Mouse (Mus musculus) layer of hippocampus, postnatal 36 days (tissue): ENCODE results near the gene Chrm2. TPM values are rescaled to one million over a fixed set of nuclear protein-coding genes. Genes with fewer than 3 reads are reported as not detected.

Source experiments
- DNase-seq, 2 experiments: peaks; one replicate each; pipeline ENCODE4 v3.0.0; 2022
- total RNA-seq, 2 experiments: library from RNA; stranded (reverse); gene quantifications; 2 replicates each; pipeline ENCODE4 v1.2.3; 2021

Gene Chrm2
- total RNA-seq = 1 to 10 TPM; 4.3 to 5.1 TPM

DNA sequence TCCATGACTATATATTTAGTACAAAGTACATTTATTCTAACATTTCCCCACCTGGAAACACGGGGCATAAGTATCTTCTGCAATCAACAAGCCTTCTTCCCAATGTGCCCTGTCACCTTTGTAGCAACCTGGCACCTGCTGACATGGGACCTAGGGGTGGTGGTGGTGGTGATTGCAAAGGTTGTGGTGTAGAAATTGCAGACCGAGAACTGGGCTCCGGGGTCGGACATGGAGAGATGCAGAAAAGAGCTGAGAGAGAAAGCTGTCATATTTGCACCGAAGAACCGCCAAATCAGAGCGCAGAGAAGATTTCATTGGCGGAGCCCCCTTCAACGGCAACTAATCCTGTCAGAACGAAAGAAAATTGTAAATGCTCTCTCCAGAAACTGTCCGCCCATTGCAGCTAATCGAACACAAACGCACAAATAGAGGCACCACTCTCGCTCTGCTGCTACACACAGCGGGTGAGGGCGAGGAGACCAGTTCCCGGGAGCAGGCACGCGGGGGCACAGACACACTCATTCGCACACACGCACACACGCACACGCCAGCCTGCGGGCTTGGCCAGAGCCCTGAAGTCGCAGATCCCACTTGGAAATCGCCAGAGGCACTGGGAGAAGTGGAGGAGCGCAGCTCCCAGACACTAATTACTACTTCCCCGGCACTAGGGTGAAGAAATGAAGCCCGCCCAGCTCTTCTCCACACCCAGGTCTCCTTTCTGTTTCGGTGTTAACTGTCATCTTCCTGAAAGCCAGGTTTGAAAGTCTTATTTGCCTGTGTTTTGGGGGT is at the start of gene Chrm2:
TSS of gene Chrm2 (plus strand) at position 473 of the 789 bp plus-strand sequence.
- DNase-seq = peak; percentile 18 to 33

DNA sequence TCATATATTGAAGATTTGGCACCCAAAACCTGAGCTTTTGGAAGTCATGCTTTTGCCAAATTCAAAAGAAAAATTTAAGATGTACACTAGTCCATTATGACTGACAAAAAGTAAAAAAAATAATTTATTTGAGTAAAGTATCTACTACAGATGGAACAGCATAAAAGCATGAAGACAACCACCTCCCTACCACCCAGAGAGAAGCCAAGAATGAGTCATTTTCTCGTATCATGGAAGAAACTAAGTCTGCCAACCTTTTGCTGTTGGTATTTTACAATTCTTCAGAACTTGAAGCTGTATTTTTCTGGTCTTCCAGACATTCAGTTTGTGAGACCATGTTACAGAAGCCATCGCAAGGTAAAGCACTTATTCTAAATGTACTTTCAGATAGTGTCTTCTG is 13.9 kb upstream of the Chrm2 start:
- DNase-seq = no peak

DNA sequence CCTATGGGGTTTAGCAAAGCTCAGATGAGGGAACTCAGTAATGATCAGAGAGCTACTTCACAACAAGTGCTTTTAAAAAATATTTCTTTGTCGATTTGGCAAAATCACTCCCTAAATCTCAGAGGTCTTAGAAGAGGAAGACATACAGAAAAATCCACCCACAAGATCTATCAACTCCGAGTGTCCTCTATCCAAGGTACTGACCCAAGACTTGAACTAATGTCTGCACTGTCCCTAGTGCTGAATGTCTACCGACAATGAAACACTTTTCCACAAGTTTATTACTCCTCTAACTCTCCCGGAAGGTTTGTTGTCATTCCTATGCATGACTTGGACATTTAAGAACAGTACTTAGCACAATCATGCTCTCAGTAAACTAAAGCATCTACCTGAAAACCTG is 9.9 kb upstream of the Chrm2 start:
- no peak for DNase-seq

DNA sequence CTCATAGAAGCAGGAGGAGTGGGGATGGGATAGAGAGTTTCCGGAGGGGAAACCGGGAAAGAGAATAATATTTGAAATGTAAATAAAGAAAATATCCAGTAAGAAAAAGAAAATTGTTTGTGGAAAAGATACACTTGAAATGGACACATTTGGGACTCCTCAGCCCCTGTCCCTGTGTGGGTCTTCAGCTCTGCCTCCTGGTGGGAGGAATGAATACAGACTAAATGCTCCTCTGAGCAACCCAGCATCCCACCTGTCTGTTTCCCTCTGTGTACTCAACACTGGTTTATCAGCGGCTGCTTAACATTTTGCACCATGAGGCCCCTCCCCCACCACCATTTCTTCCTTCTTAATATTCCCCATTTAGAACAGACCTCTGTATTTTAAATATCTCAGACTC is 3.8 kb upstream of the Chrm2 start:
- DNase-seq = no peak

DNA sequence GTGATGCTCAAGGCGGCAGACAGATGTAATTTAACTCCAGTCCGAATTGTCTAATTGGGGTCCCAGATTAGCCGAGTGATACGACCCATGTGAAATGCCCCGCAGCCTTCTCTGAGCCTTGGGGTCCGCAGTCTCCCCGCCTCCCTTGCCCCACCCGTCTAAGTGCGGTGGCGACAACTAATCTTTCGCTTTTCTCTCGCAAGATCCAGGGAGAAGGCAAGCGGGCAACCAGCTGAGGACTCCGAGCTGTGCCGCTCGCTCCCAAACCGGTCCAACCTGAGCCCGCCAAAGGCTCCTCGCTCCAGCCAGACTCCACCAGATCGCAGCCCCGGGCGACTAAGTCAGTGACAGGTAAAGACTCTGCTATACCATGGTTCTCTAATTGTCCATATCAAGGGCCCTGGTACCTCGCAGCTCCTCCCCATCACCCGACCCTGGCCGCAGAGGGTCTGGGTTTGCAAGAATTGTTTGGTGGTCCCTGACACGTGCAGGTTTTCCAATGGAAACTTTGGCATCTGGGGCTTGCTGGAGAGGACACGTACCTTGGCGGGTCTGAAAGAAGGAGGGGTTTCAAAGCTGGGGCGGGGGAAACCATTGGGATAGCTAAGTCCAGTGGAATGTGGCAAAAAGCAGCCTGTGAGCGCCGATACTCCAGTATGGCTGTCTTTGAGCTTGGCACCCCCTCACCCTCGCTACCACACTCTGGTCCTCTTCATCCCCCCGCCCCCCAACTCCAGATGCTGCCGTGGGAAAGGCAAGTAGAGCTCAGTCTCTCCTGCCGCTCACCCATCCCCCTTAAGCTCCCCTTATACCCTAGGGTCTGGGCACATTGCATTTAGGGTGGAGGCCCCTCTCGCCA is 746 bp downstream of the Chrm2 start:
- DNase-seq = peak; percentile 4 to 11

DNA sequence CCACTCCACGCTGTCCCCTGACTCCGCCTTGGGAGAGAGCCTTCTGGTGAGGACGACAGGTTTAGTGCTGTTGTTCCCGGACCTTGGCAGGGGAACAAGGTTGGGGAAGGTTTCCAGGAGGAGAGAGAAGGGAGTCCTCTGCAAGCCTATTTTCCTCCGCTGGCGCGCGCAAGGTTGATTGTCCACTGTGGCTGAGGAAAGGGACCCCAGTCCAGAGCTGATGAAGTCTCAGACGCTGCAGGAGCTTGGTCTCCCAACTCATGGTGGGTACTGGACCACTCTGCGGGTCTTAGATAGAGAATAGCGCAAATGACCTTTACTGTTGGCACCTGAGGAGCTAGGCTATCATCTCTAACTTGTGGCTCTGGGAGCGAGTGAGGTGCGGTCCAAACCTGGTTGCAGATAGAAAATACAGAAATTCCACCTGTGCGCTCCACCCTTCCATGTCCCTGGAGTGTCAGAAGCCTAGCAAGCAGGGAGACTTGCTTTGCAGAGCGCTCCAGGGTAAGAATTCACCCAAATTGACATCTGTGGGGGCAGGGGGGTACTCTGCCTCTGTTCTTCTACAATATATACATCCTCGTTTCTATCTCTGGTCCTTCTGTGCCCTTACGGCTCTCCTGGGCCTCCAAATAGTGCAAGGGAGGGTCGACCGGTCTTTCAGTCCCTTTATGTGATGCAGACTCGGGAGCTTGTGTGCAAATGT is 1.5 kb downstream of the Chrm2 start:
- peak; percentile 1 to 4 for DNase-seq

DNA sequence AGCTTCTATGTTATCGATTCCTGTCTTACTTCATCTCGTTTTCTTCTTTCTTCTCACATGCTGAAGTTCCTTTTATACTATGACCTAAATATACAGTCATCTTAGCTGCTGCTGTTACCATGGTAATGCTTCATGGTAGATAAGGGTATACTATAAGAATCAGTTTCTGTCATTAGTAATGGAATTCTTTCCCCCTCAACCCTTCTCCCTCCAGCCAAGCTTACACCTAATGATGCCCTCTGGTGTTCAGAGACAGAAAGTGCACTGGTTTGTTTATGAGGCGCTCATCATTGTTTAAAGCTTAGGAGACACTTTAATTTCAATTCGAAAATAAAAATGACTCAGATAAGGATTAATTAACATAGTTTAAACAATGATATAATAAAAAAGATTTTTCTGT is 5.8 kb downstream of the Chrm2 start:
- DNase-seq = no peak

DNA sequence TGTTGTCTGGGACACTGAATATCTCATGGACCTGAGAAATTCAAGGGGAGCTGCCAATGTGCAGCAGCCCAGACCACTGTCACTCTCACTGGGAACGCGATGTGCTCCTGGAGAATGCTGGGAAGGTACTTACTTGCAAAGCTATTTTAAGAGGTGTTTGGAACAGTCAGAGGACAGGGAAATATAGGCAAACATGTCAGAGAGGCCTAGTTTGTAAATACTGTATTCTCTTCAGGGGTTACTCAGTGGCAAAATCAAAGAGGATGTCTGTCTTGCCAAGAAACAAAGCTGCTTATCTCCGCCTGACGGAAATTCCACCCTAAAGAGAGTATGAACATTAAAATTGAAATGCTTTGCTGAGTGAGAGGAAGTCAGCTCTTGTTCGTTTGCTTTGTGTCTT is 17.3 kb downstream of the Chrm2 start:
- DNase-seq = no peak

DNA sequence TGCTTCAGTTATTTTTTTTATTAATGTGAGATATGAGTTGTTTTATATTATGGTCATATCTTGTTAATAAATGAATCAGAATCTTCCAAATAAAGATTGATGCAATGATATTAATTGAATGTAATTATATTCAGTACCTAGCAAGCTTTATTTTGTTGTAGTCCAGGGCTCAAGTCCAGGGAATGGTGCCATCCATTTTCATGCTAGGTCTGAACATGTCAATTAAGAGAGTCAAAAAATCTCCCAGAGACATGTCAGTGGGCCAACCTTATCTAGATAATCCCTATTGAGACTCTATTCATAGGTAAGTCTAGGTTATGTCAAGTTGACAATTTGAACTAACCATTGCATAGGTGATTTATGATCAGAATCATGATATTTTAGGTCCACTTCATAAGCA is 21.1 kb downstream of the Chrm2 start:
- DNase-seq = no peak

DNA sequence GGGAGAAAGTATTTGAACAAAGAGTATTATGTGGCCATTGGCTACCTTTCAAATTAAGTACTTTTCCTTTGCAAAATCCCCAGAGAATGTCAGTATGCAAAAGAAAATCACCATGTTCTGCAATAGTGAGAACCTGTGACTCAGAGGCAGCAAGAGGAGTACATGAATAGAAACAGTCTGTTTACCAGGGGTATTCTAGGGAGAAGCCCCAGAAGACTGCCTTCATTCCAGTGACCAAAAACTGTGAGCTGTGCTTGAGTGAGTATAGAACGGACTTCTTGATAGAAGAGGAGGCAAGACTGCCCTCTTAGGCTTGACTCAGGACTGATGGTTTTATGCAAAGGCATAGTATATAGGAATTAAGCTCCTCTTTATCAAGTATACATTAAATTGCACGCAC is 22.2 kb downstream of the Chrm2 start:
- DNase-seq = no peak

DNA sequence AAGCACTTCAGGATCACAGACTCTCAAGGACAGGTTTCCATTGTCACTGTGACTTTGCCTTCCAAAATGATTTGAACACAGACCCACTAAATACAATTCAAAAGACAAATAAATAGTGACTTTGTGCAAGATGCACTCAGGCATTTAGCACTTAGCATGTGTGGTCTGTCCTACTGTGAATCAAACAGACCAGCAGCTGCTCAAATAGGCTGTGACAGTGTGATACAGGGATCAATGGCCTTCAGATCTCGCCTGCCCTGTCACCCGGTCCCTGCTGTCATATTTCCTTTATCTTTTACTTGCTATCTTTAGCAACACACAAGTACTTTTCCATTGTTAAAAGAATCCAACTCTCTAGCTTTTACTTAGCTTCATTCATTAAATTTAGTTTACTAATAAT is 31.8 kb downstream of the Chrm2 start:
- DNase-seq = no peak

DNA sequence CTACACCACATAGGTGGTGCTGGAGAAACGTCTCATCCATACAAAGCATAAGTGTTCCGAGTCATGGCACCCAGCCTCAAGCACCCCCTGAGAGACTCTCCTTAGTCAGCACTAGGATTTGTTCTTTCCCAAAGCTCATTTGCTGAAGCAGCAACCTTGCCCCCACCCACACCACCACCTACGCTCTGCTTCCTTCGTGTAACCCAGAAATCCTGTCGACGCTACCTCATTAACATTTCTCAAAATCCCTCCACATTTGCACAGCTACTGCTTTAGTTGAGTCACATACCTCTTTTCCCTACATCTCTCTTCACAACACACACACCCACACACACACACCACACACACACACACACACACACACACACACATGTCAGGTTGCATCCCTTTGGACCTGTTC is 50.1 kb downstream of the Chrm2 start:
- no peak for DNase-seq

DNA sequence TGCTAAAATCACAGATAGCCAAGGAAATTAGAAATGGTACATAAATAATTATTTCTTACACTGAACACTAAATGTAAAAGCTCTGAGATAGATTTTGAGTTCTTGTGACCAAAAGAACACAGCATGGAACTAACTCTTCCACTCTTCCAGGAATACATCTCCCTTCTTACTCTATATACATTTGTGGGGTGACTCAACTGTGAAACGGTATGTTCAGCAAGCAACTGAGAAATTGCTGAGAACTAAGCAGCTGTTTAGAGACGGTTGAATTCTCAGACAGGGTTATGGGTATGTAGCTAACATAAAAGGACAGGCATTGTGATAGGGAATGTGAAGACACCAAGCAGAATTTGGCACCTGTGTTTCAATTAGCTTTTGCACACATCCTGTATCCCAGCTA is 51.3 kb downstream of the Chrm2 start:
- DNase-seq = no peak

DNA sequence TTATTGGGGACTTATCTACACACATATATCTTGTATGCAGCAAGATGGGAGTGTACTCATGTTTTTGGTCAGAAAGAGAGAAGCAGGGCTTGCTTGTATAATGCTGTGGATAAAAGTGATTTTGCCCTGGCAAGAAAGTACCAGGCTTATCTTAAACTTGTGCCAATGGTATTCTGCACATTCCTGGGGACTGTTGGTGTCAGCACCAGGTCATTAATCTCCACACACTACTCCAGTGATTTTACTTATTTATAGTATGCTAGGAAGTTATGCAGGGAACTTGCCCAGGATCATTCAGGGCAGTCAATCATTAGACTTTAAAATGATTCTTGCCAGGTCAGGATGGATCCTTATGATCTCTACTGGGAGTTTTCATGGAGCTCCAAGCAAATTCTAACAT is 63.6 kb downstream of the Chrm2 start:
- no peak for DNase-seq

DNA sequence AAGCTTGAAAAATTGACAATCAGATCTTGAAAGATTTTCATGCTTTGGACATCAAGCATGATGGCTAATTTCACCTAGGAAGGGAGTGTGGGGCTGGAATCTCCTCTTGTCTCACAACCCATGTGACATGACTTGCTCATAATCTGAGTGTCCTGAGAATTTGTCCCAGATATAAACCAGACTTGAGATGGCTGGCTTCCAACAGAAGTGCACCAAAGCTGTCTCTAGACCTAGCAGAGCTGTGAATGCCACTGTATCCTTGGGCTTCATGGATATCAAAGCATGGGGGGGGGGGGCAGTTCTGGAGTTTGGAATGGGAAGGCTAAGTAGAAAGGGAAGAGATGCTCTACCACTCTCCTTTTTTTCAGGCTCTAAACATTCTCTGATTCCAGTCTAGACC is 67.2 kb downstream of the Chrm2 start:
- DNase-seq = no peak

DNA sequence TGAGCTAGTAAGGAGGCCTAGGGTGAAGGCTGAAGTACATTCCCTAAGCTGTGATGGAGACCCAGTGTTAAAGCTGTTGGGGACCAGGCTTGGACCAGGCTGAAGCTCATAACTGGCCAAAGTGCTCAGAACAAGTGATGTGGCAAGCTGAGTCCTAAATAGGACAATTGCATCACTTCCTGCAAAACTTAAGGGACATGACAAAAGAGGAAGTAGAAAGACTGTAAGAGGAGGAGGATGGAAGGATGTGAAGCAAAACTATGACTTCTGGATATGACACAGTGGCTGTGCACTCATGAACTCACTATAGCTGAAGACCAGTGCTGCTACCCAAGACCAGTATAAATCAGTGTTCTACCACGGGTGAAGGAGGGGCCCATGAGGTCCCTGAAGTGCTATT is 69.1 kb downstream of the Chrm2 start:
- no peak for DNase-seq

DNA sequence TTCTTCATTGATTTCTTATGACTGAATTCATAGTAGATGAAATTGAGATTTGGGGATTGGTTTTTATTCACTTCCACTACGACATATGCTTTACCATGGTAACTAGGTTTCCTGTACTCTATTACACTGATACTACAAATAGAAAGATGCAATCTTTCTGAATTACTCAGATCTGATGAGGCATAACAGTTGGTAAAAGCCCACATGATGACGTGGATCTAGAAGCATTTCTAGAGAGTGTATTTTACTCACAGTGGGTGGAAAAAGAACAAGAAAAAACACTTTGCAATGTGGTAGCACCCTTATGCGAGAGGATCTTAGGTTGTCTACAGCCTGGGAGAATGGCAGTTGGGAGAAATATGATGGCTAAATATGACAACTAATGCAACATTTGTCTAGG is 76.1 kb downstream of the Chrm2 start:
- no peak for DNase-seq

DNA sequence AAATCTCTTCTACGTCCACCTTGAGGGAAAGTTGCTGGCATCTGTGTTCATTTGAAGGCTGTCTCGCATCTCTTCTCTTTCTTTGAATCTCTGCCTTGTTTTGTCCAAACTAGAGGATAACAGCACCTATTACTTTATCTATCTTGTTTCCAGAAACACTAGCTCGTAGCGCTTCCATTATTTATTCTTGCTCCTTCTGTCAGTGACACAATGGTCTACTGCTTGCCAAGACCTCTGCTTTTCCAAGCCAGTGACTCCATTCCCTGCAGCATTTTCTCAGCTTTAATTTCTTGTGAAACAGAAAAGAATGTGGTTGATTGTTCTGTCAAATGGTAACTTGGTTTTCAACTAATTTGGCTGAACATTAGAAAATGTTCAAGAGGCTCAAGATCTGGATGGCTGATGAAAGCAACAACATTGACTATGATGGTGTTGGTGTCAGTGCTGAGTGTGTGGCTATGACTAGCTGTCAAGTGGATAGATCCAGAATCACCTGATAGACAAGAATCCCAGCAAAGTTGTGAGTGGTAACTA is 96.3 kb downstream of the Chrm2 start:
- no peak for DNase-seq

DNA sequence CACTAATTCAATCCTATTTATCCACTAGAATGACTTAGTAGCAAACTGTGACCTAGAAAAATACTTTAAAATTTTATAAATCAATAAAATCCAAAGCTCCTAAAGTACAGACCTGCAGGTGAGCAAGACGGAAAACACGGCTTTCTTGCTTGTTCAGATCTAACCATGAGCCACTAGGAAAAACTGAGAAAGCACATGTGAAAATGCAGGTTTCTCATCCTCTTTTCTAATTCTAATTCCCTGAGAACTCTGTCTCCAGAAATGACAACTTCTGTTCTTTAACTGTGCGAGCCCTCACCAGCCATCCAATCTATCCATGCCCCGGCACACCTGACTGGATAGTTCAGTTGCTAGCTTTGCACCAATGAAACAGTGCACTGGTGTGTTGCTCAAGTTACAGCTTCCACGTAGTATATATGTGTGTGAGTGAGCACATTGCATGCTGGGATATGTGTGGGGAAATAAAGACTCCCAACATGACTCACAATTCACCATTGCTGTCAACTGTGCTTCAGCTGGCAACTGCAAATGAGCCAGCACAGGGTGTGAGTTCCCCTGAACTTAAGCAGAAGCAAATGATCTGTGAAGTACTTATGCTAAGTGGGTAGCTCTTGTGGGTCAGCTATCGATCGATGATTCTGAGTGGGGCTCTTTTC is 119.3 kb downstream of the Chrm2 start:
- DNase-seq = no peak

DNA sequence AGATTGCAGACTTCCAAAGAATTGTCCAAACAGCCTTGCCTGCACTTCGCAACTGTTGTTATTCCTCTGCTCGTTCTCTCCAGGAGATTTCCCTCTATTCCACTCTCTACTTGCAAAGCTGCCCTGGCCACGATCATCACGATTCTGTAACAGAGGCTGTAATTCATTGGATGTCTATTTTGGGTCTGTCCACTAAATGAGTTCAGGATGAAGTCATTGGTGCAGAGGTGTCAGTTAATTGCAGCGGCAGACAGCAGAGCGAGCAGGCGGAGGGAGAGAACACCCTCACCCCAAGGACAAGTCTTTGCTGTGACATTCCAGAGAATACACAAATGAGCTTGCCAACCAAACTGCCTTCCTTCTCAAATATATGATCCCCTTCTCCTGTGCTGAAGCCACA is 120.1 kb downstream of the Chrm2 start:
- no peak for DNase-seq

DNA sequence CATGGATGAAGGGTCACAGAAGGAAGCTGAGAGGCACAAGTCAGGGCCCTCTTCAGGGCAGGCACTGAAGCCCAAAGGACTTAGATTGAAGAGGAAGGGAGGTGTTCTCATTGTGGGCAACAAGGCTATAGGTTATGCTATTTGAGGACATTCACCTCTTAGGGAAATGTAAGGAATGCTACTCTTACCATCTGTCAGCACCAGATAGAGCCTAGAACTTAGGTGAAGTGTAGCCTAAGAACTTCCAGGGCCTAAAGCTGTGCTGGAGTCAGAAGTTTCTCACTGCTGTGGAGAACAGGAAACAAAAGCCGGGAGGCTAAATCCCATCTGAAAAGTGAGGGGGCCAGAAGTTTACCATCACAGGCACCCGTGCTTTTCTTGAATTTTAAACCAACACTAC is 120.6 kb downstream of the Chrm2 start:
- no peak for DNase-seq

DNA sequence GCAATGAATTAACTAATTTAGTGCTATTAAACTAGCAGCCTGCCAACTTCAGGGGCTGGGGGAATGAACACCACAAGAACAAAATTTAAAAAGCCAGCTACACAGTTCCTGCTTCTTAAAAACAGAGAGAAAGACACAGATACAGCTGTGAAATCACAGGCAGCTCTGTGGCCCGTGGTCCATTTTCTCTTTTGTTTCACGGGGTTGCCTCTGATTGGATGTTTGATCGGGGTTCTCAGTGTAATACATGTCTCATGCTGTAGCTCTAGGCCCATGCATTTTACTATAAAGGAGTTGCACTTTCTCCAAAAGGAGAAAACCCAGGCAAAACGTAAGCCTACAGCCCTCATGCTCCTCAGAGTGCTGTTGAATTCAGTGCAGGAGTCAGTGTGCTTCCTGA is 128.6 kb downstream of the Chrm2 start:
- DNase-seq = no peak

DNA sequence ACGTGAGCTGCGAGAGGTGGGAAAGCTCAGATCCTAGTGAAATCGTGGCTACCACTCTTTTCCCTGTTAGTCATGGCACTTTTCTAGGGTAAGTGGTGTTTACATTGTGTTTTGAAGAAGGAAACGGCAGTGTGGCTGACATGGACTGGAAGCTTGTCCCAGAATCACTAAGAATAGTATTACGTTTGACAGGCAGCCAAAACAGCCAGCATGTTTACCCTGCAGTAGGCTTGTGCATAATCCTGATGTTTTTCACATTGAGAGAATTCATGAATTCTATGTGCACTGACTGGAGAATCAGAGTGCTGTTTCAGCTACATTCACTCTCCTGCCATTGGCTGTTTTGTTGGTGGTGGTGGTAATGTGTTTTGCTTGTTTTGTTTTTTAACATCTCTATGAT is 129.4 kb downstream of the Chrm2 start:
- no peak for DNase-seq
